Mouse (Mus musculus) hindbrain, embryonic 16.5 days (tissue): Measurements from ENCODE around the gene Mertk. TPM values are rescaled to one million over a fixed set of nuclear protein-coding genes. Genes with fewer than 3 reads are reported as not detected.

Experiments used
- ATAC-seq: fragments of 200-750 bp; cut with Nextera tagmentation; 2 replicates; pipeline ENCODE4 v1.8.0; 2017; ENCODE audit warnings: moderate TSS enrichment, moderate library complexity
- H3K27ac ChIP-seq: fragments of 300-500 bp; sonication (generic); 2 replicates; pipeline ENCODE4 v1.5.1; 2014; ENCODE audit warnings: low read depth, mild to moderate bottlenecking, control low read depth, low read length, moderate library complexity
- H3K27me3 ChIP-seq: fragments of 300-500 bp; sonication (generic); replicated peaks from 2 replicates; pipeline ENCODE4 v1.6.1; 2014; ENCODE audit warnings: low read length; ENCODE audit not compliant: control insufficient read depth, insufficient read depth
- H3K36me3 ChIP-seq: fragments of 300-500 bp; sonication (generic); 2 replicates; pipeline ENCODE4 v1.6.1; 2014; ENCODE audit warnings: mild to moderate bottlenecking, low read length, moderate library complexity, mixed read lengths; ENCODE audit not compliant: control insufficient read depth, insufficient read depth
- H3K4me1 ChIP-seq: fragments of 300-500 bp; sonication (generic); 2 replicates; pipeline ENCODE4 v1.6.1; 2014; ENCODE audit warnings: low read depth, low read length; ENCODE audit not compliant: control insufficient read depth, insufficient read depth
- H3K4me2 ChIP-seq: fragments of 300-500 bp; sonication (generic); 2 replicates; pipeline ENCODE4 v1.6.1; 2014; ENCODE audit warnings: mild to moderate bottlenecking, low read length, control low read depth, moderate library complexity
- H3K4me3 ChIP-seq: fragments of 300-500 bp; sonication (generic); 2 replicates; pipeline ENCODE4 v1.5.1; 2014; ENCODE audit warnings: mild to moderate bottlenecking, low read length, control low read depth, moderate library complexity
- H3K9ac ChIP-seq: fragments of 300-500 bp; sonication (generic); 2 replicates; pipeline ENCODE4 v1.6.1; 2014; ENCODE audit warnings: low read depth, mild to moderate bottlenecking, control low read depth, low read length, moderate library complexity
- H3K9me3 ChIP-seq: fragments of 300-500 bp; sonication (generic); 2 replicates; pipeline ENCODE4 v1.6.1; 2014; ENCODE audit warnings: mild to moderate bottlenecking, low read length, moderate library complexity; ENCODE audit not compliant: control insufficient read depth
- WGBS: fragments of 180-500 bp; shearing (Covaris S2); extraction: QIAGEN DNeasy Blood & Tissue Kit; methylation state at CpG from one replicate; pipeline ENCODE4 v1.1.7; 2014; 5-methylcytosine and 5-hydroxymethylcytosine counted together
- polyA plus RNA-seq: library from polyadenylated mRNA; unstranded; fragments of >200 nt; fragmentation: Nextera tagmentation; extraction: Ambion mirVana; gene quantifications from 2 replicates; pipeline ENCODE4 v1.2.1, GENCODE M21; 2015

Gene Mertk
- polyA plus RNA-seq, 1 experiment from 2014 or later: 3.4 TPM

DNA sequence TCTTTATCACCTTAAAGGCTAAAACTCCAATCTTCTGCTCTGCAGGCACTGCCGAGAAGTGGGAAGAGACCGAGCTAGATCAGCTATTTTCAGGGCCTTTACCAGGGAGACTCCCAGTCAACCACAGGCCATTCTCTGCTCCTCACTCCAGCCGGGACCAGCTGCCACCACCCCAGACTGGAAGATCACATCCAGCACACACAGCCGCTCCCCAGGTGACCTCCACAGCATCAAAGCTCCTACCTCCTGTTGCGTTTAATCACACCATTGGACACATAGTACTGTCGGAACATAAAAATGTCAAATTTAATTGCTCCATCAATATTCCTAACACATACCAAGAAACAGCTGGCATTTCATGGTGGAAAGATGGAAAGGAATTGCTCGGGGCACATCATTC is 30.4 kb downstream of the Mertk start:
- no peaks in the 10 kb centered on the region for H3K9me3 ChIP-seq
- no peak overlapping the region for H3K27ac ChIP-seq
- no peaks in the 10 kb centered on the region for H3K4me1 ChIP-seq
- no peak overlapping the region for H3K4me2 ChIP-seq
- no peaks in the 10 kb centered on the region for H3K27me3 ChIP-seq
- no peak for ATAC-seq
- no peak overlapping the region for H3K9ac ChIP-seq
- no peak overlapping the region for H3K4me3 ChIP-seq
- no peaks in the 10 kb centered on the region for H3K36me3 ChIP-seq
- 71% methylated on average over 7 of the region's 7 CpGs for WGBS

DNA sequence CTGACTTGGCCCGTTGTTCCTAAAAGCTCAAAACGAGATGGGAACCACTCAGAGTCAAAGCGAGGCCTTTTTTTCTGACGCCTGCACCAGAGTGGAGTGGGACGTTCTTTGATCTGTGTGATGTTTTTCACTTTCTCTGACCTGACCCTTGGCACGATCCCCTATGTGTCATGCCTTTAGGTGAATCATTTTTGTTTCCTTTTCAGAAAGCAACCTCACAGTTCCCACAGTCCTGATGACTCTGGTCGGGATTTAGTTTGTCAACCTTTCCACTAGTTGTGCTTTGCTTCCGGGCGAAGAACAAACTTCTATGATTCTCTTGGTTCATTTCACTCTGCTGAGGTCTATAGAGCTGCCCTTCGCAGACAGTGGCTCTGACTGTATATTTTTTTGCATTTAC is 32.8 kb downstream of the Mertk start:
- WGBS: 80% methylated on average over 10 of the region's 10 CpGs

GRCm38 (mm10) chr2:128731951-128732350 is 33.2 kb downstream of the Mertk start:
- 88% methylated on average over 1 of the region's 1 CpGs for WGBS
- Histone ChIP-seq H3K27me3 (no peaks in the 10 kb centered on the region), H3K27ac (no peak overlapping the region), H3K4me1 (no peaks in the 10 kb centered on the region), H3K4me3 (no peak overlapping the region), H3K9ac (no peak overlapping the region), H3K4me2 (no peak overlapping the region), H3K36me3 (no peaks in the 10 kb centered on the region), H3K9me3 (no peaks in the 10 kb centered on the region)
- no peak for ATAC-seq

More for the DNA sequence above, 32.8 kb downstream of the Mertk start:
- H3K4me3 ChIP-seq: no peak overlapping the region
- no peak for ATAC-seq
- H3K9me3 ChIP-seq: no peaks in the 10 kb centered on the region
- no peaks in the 10 kb centered on the region for H3K4me1 ChIP-seq
- H3K36me3 ChIP-seq: no peaks in the 10 kb centered on the region
- no peaks in the 10 kb centered on the region for H3K27me3 ChIP-seq
- H3K9ac ChIP-seq: no peak overlapping the region
- no peak overlapping the region for H3K4me2 ChIP-seq
- no peak overlapping the region for H3K27ac ChIP-seq

- Histone ChIP-seq H3K4me3 (no peak overlapping the region), H3K9ac (no peak overlapping the region), H3K36me3 (no peaks in the 10 kb centered on the region), H3K27me3 (no peaks in the 10 kb centered on the region), H3K27ac (no peak overlapping the region), H3K4me1 (no peaks in the 10 kb centered on the region), H3K9me3 (no peaks in the 10 kb centered on the region), H3K4me2 (no peak overlapping the region)
- WGBS: 53% methylated on average over 3 of the region's 3 CpGs
- no peak for ATAC-seq
Measured at GRCm38 (mm10) chr2:128735089-128735488, 36.3 kb downstream of the Mertk start.

DNA sequence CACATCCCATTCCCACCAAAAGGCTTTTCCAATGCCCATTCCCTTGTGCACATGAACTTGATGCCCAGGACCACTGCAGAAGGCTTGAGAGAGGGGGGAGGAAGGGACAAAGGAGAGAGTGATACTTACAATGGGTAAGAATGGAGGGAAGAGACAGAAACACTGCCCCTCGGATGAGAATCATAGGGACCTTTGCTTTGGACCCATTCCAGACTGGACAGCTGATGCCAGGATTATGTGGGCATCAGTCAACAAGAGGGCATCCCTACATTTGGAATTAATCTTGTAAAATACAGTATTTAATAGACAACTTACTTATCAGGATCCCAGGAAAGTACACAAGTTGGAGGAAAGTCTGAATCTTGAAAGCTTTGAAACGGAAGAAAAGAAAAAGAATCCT is 38.3 kb downstream of the Mertk start:
- no peaks in the 10 kb centered on the region for H3K36me3 ChIP-seq
- no peak overlapping the region for H3K9ac ChIP-seq
- no peak overlapping the region for H3K27ac ChIP-seq
- H3K9me3 ChIP-seq: no peaks in the 10 kb centered on the region
- WGBS: 73% methylated on average over 2 of the region's 2 CpGs
- H3K27me3 ChIP-seq: no peaks in the 10 kb centered on the region
- H3K4me1 ChIP-seq: no peaks in the 10 kb centered on the region
- no peak overlapping the region for H3K4me2 ChIP-seq
- no peak overlapping the region for H3K4me3 ChIP-seq
- ATAC-seq: no peak

DNA sequence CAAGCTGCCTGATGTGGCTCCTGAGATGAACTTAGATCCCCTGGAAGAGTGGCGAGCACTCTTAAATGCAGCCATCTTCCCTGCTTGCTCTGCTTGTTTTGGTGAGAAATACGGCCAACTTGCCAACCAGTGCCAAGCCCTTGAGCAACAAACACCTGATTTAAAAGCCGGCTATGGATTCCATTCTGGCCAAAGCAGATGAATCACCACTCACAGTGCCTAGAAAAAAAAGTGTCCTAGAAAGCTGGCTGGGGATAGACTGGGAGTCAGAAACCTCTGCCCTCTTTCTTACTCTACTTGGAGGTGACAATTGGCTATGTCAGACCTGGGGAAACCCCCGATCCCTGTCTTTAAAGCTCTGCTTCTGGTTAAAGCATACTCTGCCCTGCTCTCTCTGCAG is 39.0 kb downstream of the Mertk start:
- Histone ChIP-seq H3K27me3 (no peaks in the 10 kb centered on the region), H3K4me1 (no peaks in the 10 kb centered on the region), H3K4me2 (no peak overlapping the region), H3K9me3 (no peaks in the 10 kb centered on the region), H3K36me3 (no peaks in the 10 kb centered on the region), H3K4me3 (no peak overlapping the region), H3K27ac (no peak overlapping the region), H3K9ac (no peak overlapping the region)
- WGBS: 95% methylated on average over 4 of the region's 4 CpGs
- no peak for ATAC-seq

DNA sequence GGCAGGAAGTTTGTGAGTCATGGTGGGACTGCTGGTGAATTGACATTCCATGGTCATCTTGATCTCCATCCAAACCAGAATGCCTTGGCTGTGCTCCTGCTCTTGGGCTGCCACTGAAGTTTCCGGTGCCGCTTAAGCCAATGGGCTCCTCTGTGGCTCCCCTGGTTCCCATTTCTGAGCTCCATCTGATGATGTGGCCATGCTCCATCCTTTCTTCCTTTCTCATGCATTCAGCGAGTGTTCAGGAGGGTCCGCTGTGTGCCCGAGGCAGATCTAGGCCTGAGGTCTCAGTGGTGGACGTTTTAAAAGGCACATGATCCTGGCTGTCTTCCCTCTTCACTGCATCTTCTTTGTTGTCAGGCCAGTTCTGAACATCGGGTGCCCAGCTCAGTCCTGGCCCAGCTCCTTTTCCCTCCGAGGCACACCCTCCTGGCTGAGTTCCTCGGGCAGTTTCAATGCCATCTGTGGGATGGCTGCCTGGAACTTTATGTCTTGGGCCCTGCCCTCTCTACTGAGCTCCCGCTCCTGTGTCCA is 40.0 kb downstream of the Mertk start:
- no peaks in the 10 kb centered on the region for H3K4me1 ChIP-seq
- no peak overlapping the region for H3K9ac ChIP-seq
- no peaks in the 10 kb centered on the region for H3K36me3 ChIP-seq
- 70% methylated on average over 10 of the region's 10 CpGs for WGBS
- H3K4me2 ChIP-seq: no peak overlapping the region
- peak; percentile 97 for ATAC-seq
- peak overlapping the region; percentile 56; the same call in 1 of the 2 replicates for H3K27ac ChIP-seq
- H3K4me3 ChIP-seq: no peak overlapping the region
- H3K9me3 ChIP-seq: no peaks in the 10 kb centered on the region
- no peaks in the 10 kb centered on the region for H3K27me3 ChIP-seq

GRCm38 (mm10) chr2:128745879-128746620 is 47.3 kb downstream of the Mertk start:
- no peak overlapping the region for H3K4me2 ChIP-seq
- H3K9ac ChIP-seq: no peak overlapping the region; the same call in 1 of the 2 replicates
- H3K36me3 ChIP-seq: no peaks in the 10 kb centered on the region
- no peaks in the 10 kb centered on the region for H3K9me3 ChIP-seq
- no peaks in the 10 kb centered on the region for H3K4me1 ChIP-seq
- no peaks in the 10 kb centered on the region for H3K27me3 ChIP-seq
- no peak overlapping the region for H3K4me3 ChIP-seq
- 70% methylated on average over 12 of the region's 12 CpGs for whole genome bisulfite sequencing
- peak overlapping the region; percentile 36; the same call in 1 of the 2 replicates for H3K27ac ChIP-seq
- ATAC-seq: no peak

GRCm38 (mm10) chr2:128746621-128747151 is 47.9 kb downstream of the Mertk start:
- 82% methylated on average over 5 of the region's 5 CpGs for WGBS
- no peak overlapping the region for H3K9ac ChIP-seq
- no peak for ATAC-seq

More at GRCm38 (mm10) chr2:128746621-128747151, 47.9 kb downstream of the Mertk start:
- Histone ChIP-seq H3K27ac (no peak overlapping the region), H3K27me3 (no peaks in the 10 kb centered on the region), H3K4me2 (no peak overlapping the region), H3K4me3 (no peak overlapping the region), H3K36me3 (no peaks in the 10 kb centered on the region), H3K4me1 (no peaks in the 10 kb centered on the region), H3K9me3 (no peaks in the 10 kb centered on the region)
